Mouse (Mus musculus): Measurements from ENCODE around the gene Pdk2. TPM values are rescaled to one million over a fixed set of nuclear protein-coding genes. Genes with fewer than 3 reads are reported as not detected.
A peak's percentile ranks its signal among the peaks of the same experiment; 100 is the strongest.

Gene Pdk2
- 8.6 and 10.0 TPM in 2 replicates for polyA plus RNA-seq (2011; ENCODE audit: insufficient read length, low read depth, missing spikeins)

DNA sequence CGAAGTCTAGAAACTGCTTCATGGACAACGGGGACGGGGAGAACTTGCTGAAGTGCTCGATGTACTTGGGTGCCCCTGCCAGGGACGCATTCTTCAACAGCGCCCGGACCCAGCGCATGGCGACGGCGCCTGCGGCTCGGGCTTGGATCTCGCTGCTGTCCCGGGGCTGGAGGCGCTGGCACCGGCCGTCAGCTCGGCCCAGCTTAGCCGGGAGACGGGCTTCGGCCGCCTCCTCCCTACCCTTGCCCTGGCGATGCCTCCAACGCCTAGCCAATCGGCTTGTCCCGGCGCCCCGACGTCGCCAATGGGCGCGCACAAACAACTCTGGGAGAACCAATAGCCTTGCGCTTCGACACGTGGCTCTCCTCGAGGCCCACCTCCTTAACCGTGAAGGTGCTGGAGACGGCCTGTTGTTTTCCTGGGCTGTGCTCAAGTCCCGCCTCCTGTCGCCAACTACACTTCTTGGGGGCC is at the start of gene Pdk2:
Pdk2 (minus strand) TSS at position 216 of the 471 bp plus-strand sequence.
- H3K4me3 ChIP-seq (ENCODE audit: insufficient read depth, low read length) = peak within 1 kb of the TSS; percentile 72
- no peaks in the 10 kb centered on the region for H3K4me1 ChIP-seq (ENCODE audit: control insufficient read depth, insufficient read depth, low read length)
- TF ChIP-seq POLR2A (IDR thresholded peaks at IDR 0.05; ENCODE audit: low read depth, low read length) (peak; percentile 62), CTCF (IDR thresholded peaks at IDR 0.05; ENCODE audit: borderline replicate concordance, insufficient read depth, low read length) (no peak)
- H3K27ac ChIP-seq (ENCODE audit: insufficient read depth, low read length) = no peak within 1 kb of the TSS

DNA sequence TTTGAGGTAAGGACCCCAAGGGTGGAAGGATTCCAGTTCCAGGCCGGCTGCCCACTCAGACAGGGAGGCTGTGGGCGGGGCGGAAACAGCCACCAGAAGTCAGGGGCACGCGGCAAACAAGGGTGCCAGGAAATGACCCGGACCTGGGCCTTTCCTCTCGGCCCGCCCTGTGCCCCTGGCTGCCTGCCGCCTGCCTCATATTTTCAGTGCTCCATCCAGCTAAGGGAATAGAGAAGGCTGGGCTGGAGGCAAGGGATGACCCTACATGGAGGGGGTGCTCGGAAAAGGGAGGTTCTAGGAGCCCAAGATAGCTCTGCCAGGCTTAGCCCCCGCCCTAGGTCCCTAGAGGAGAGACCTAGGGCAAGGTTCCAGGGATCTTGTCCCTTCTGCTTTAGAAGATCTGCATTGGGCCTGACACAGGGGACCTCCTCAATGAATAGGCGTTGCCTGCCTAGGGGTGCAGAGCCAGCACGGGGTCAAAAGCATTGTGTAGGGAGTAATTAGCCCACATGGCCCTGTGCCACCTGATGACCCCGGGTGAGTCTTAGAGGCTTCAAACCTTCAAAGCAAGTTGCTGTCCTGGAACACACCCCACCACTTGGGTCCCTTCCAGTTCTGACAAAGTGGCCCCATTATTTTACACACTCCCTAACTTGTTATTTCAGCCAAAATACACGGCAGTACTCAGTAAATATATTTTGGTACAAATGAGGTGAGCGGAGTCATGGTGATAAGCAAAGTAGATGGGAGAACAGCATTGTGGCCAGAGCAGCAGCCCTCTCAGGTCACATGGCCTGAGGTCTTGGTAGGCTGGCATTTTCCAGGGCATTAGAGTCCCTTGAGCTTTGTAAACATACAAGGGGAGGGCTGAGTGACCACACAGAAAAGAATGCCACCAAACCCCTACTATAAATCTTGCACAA is 48.0 kb upstream of the Pdk2 start:
- no peak overlapping the region for H3K4me3 ChIP-seq (ENCODE audit: insufficient read depth, low read length)
- H3K4me1 ChIP-seq (ENCODE audit: control insufficient read depth, insufficient read depth, low read length) = peaks cover 18% of the 10 kb centered on the region
- no peak overlapping the region for H3K27ac ChIP-seq (ENCODE audit: insufficient read depth, low read length)
- no peak for TF ChIP-seq CTCF (IDR thresholded peaks at IDR 0.05; ENCODE audit: borderline replicate concordance, insufficient read depth, low read length)
- no peak for TF ChIP-seq POLR2A (IDR thresholded peaks at IDR 0.05; ENCODE audit: low read depth, low read length)

DNA sequence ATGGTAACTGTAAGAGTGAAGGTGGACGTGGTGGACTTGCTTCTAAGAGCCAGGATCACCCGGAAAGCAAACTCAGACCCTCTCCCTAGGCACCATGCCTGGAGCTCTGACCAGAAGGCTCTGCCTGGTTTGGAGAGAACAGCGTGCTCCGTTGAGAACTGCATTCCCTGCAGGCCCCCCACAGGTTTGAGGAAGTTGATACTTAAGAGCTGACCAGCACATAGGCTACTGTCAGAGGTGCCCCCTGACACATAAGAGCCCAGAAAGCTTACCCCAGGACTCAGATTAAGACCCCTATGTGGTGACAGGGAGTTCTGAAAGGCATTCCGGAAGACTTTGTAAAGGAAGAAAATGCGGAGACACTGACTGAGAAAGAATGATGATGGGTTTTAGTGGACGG is 47.1 kb upstream of the Pdk2 start:
- H3K4me3 ChIP-seq (ENCODE audit: insufficient read depth, low read length) = no peak overlapping the region
- H3K27ac ChIP-seq (ENCODE audit: insufficient read depth, low read length) = no peak overlapping the region
- TF ChIP-seq POLR2A (IDR thresholded peaks at IDR 0.05; ENCODE audit: low read depth, low read length) (no peak), CTCF (IDR thresholded peaks at IDR 0.05; ENCODE audit: borderline replicate concordance, insufficient read depth, low read length) (no peak)
- peaks cover 18% of the 10 kb centered on the region for H3K4me1 ChIP-seq (ENCODE audit: control insufficient read depth, insufficient read depth, low read length)

DNA sequence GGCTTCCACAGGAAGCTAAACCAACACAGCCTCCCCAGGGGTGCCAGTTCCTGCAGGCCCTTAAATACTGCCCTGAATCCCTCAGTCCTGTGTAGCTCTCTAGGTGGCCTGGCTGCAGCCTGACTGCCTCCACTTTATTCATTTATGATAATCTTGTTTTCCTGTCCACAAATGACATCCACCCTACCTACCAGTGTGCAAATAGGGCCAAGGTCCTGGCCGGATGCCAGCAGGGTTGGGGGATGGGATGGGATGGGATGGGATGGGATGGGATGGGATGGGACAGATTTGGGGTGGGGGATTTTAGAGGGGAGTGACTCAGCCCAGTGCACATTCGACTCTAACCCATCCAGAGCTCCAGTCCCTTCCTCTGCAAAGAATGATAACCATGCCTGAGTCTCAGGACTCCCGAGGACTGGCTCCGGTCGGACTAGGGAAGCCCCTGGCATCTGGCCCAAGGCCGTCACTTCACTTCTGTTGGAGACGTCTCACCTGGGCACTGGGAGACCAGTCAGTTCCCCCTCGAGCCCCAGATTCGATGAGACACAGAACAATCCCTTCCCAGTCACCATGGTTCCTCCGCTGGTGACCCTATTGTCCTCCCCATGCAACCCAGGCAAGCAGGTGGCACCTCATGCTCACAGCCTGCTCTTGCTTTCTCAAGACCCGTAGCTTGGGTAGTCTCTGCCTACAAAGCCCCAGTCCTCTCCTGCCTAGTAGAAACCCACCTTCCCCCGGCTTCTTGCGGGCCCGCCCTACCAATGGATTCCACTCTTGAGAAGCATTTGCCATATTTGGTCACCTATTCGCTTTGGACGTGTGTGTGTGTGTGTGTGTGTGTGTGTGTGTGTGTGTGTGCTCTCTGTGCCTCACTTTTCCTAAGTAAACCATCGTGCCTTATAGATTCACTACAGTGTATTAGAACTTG is 46.4 kb upstream of the Pdk2 start:
- Histone ChIP-seq H3K27ac (ENCODE audit: insufficient read depth, low read length) (no peak overlapping the region), H3K4me3 (ENCODE audit: insufficient read depth, low read length) (no peak overlapping the region), H3K4me1 (ENCODE audit: control insufficient read depth, insufficient read depth, low read length) (peaks cover 13% of the 10 kb centered on the region)
- TF ChIP-seq POLR2A (IDR thresholded peaks at IDR 0.05; ENCODE audit: low read depth, low read length) (no peak), CTCF (IDR thresholded peaks at IDR 0.05; ENCODE audit: borderline replicate concordance, insufficient read depth, low read length) (no peak)

DNA sequence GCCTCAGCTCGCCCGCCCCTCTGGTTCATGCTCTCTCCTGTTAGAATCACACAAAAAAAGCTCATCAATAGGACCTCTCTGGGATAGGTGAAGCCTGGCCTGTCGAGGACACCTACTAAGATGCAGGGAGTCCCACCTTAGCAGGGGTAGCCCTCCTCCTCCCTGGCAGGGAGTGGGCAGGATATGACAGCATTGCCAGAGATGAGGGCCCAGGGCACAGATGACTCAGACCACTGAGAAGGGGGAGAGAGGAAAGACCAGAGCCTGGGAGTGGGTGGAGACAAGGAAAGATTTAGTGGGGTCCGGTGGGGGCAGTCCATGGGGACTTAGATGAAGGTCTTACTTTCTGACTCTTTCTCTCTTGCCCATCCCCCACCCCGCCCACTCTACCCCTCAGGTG is 45.1 kb upstream of the Pdk2 start:
- no peak overlapping the region for H3K27ac ChIP-seq (ENCODE audit: insufficient read depth, low read length)
- no peak for TF ChIP-seq POLR2A (IDR thresholded peaks at IDR 0.05; ENCODE audit: low read depth, low read length)
- no peak for TF ChIP-seq CTCF (IDR thresholded peaks at IDR 0.05; ENCODE audit: borderline replicate concordance, insufficient read depth, low read length)
- peaks cover 13% of the 10 kb centered on the region for H3K4me1 ChIP-seq (ENCODE audit: control insufficient read depth, insufficient read depth, low read length)
- H3K4me3 ChIP-seq (ENCODE audit: insufficient read depth, low read length) = no peak overlapping the region

DNA sequence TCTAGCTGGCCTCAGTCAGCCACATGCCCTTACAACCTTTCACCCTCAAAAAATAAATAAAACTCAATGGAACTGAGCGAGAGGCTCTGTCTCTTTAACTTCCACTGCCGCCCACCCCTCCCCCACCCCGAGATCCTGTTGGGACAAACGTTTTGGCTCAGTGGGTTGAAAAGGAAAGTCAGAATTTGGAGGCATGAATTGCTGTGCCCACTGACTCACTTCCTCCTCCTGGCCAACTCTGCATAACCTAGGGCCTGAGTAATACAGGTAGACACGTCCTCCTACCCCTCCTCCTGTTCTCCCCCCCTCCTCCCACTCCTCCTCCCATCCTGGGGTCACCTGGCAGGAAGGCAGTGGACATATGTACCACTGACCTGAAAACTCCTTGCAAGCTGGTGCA is 44.6 kb upstream of the Pdk2 start:
- Histone ChIP-seq H3K4me3 (ENCODE audit: insufficient read depth, low read length) (no peak overlapping the region), H3K4me1 (ENCODE audit: control insufficient read depth, insufficient read depth, low read length) (peaks cover 13% of the 10 kb centered on the region), H3K27ac (ENCODE audit: insufficient read depth, low read length) (0 out of 2 replicates have a peak overlapping the region, but pooled peaks have one; percentile 9)
- TF ChIP-seq POLR2A (IDR thresholded peaks at IDR 0.05; ENCODE audit: low read depth, low read length) = no peak
- TF ChIP-seq CTCF (IDR thresholded peaks at IDR 0.05; ENCODE audit: borderline replicate concordance, insufficient read depth, low read length) = no peak

DNA sequence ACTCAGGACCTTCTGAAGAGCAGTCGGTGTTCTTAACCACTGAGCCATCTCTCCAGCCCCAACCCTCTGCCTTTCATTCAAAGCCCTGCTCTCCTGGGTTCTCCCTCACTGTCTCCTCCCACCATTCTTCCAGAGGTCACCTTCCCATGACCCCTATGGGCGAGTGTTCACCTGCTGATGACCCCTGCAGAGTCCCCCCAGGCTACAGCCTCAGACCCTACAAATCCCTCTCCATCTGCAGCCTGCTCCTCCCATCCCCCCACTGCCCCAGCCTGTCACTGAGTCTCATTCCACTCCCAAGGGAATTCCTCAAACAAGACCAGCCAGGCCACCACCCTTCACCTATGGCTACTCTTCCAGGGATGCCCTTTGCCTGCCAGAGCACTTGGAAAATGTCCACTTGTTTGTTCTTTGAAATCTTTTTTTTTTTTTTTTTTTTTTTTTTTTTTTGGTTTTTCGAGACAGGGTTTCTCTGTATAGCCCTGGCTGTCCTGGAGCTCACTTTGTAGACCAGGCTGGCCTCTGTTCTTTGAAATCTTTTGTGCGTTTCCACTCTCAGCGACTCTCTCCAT is 43.7 kb upstream of the Pdk2 start:
- no peak for TF ChIP-seq POLR2A (IDR thresholded peaks at IDR 0.05; ENCODE audit: low read depth, low read length)
- no peak for TF ChIP-seq CTCF (IDR thresholded peaks at IDR 0.05; ENCODE audit: borderline replicate concordance, insufficient read depth, low read length)
- no peak overlapping the region for H3K27ac ChIP-seq (ENCODE audit: insufficient read depth, low read length)
- H3K4me1 ChIP-seq (ENCODE audit: control insufficient read depth, insufficient read depth, low read length) = peaks cover 13% of the 10 kb centered on the region
- no peak overlapping the region for H3K4me3 ChIP-seq (ENCODE audit: insufficient read depth, low read length)

DNA sequence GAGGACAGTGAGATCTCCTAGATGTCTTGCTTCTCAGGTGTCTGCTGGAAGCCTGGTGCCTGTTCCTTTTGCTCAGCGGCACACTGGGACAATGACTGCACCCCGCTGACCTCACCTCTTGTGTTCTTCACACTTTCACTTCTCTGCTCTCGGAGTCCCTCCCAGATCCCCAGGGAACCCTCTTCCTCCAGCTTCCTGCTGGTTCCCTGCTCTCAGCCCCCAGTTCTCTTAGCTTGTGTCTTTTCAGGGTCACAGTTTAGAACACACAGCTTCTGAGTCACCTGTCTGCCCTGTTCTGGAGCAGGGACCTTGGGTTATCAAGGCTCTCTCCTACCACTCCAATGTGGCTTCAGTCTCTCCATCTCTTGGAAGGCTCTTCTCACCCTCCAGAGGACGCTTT is 43.0 kb upstream of the Pdk2 start:
- no peak for TF ChIP-seq POLR2A (IDR thresholded peaks at IDR 0.05; ENCODE audit: low read depth, low read length)
- no peak for TF ChIP-seq CTCF (IDR thresholded peaks at IDR 0.05; ENCODE audit: borderline replicate concordance, insufficient read depth, low read length)
- H3K4me3 ChIP-seq (ENCODE audit: insufficient read depth, low read length) = no peak overlapping the region
- peaks cover 13% of the 10 kb centered on the region for H3K4me1 ChIP-seq (ENCODE audit: control insufficient read depth, insufficient read depth, low read length)
- no peak overlapping the region for H3K27ac ChIP-seq (ENCODE audit: insufficient read depth, low read length)

DNA sequence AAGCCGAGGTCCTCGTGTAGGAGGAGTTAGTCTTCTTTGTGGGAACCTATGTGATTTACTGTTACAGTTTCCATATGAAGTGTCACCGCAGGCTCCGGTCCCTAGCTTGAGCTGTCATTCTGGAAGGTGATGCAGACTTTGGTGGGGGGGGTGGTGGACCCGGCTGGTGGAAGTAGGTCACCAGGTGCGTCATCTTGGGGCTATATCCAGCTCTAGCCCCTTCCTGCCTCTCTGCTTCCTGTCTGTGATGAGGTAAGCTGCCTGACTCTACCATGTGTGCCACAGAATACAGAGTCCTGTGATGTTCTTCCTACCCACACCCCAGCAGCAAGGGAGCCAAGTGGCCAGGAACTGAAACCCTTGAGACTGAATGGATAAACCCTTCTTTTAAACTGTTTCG is 41.7 kb upstream of the Pdk2 start:
- Histone ChIP-seq H3K4me1 (ENCODE audit: control insufficient read depth, insufficient read depth, low read length) (peaks cover 13% of the 10 kb centered on the region), H3K27ac (ENCODE audit: insufficient read depth, low read length) (no peak overlapping the region), H3K4me3 (ENCODE audit: insufficient read depth, low read length) (no peak overlapping the region)
- TF ChIP-seq POLR2A (IDR thresholded peaks at IDR 0.05; ENCODE audit: low read depth, low read length) (no peak), CTCF (IDR thresholded peaks at IDR 0.05; ENCODE audit: borderline replicate concordance, insufficient read depth, low read length) (no peak)
